Mouse (Mus musculus): ENCODE results near the gene Clcn6. TPM values are rescaled to one million over a fixed set of nuclear protein-coding genes. Genes with fewer than 3 reads are reported as not detected.

Clcn6 gene
- polyA plus RNA-seq, 1 experiment from 2014 or later, result 14.2 TPM

Other genes starting within 250 kb of the Clcn6 start
- gene Zfp984, start 229.0 kb downstream of the Clcn6 start, polyA plus RNA-seq (2016; fragmentation: Nextera tagmentation; extraction: Ambion mirVana), result 8.2 and 8.4 TPM in 2 replicates
- 4.7 and 6.0 TPM in 2 replicates for gene Zfp933, start 190.5 kb downstream of the Clcn6 start, polyA plus RNA-seq (2016; fragmentation: Nextera tagmentation; extraction: Ambion mirVana)
- 70.1 and 73.4 TPM in 2 replicates for gene Miip, start 170.0 kb downstream of the Clcn6 start, polyA plus RNA-seq (2016; fragmentation: Nextera tagmentation; extraction: Ambion mirVana)
- gene Fv1, start 169.8 kb downstream of the Clcn6 start, polyA plus RNA-seq (2016; fragmentation: Nextera tagmentation; extraction: Ambion mirVana), result 15.4 and 16.4 TPM in 2 replicates
- 42.9 and 43.4 TPM in 2 replicates for gene Mfn2, start 134.1 kb downstream of the Clcn6 start, polyA plus RNA-seq (2016; fragmentation: Nextera tagmentation; extraction: Ambion mirVana)
- 20.9 and 23.0 TPM in 2 replicates for gene Plod1, start 102.1 kb downstream of the Clcn6 start, polyA plus RNA-seq (2016; fragmentation: Nextera tagmentation; extraction: Ambion mirVana)
- gene 2510039O18Rik, start 97.9 kb downstream of the Clcn6 start, polyA plus RNA-seq (2016; fragmentation: Nextera tagmentation; extraction: Ambion mirVana), result 9.0 and 9.2 TPM in 2 replicates
- gene Nppb, start 53.0 kb downstream of the Clcn6 start, polyA plus RNA-seq (2016; fragmentation: Nextera tagmentation; extraction: Ambion mirVana), result not detected in 2 replicates
- gene Nppa, start 38.1 kb downstream of the Clcn6 start, polyA plus RNA-seq (2016; fragmentation: Nextera tagmentation; extraction: Ambion mirVana), result 0.31 TPM in 1 of 2 replicates, not detected in the other
- gene Mthfr, start 256 bp upstream of the Clcn6 start, polyA plus RNA-seq (2016; fragmentation: Nextera tagmentation; extraction: Ambion mirVana), result 27.7 and 30.1 TPM in 2 replicates
- gene Agtrap, start 49.2 kb upstream of the Clcn6 start, polyA plus RNA-seq (2016; fragmentation: Nextera tagmentation; extraction: Ambion mirVana), result 19.4 TPM in 2 replicates
- gene Mad2l2, start 91.6 kb upstream of the Clcn6 start, polyA plus RNA-seq (2016; fragmentation: Nextera tagmentation; extraction: Ambion mirVana), result 61.8 and 64.5 TPM in 2 replicates
- 1.6 and 2.2 TPM in 2 replicates for gene Draxin, start 91.9 kb upstream of the Clcn6 start, polyA plus RNA-seq (2016; fragmentation: Nextera tagmentation; extraction: Ambion mirVana)
- 8.4 and 10.4 TPM in 2 replicates for gene Fbxo6, start 113.3 kb upstream of the Clcn6 start, polyA plus RNA-seq (2016; fragmentation: Nextera tagmentation; extraction: Ambion mirVana)
- 33.4 and 34.4 TPM in 2 replicates for gene Fbxo44, start 121.7 kb upstream of the Clcn6 start, polyA plus RNA-seq (2016; fragmentation: Nextera tagmentation; extraction: Ambion mirVana)
- 0.97 and 1.4 TPM in 2 replicates for gene Fbxo2, start 121.8 kb upstream of the Clcn6 start, polyA plus RNA-seq (2016; fragmentation: Nextera tagmentation; extraction: Ambion mirVana)
- 1.2 and 2.1 TPM in 2 replicates for gene Disp3, start 249.1 kb upstream of the Clcn6 start, polyA plus RNA-seq (2016; fragmentation: Nextera tagmentation; extraction: Ambion mirVana)

Measured in forebrain, embryonic 10.5 days (tissue).